Mouse (Mus musculus): ENCODE measurements around the gene Creb3l2.

Creb3l2 gene

GRCm38 (mm10) chr6:37414576-37414975, 27.4 kb downstream of the Creb3l2 start:
- DNase-seq (ENCODE audit: inconsistent age in 2 of 2, low spot score in 1 of 2) = no peak

GRCm38 (mm10) chr6:37411696-37412095, 30.2 kb downstream of the Creb3l2 start:
- DNase-seq (ENCODE audit: inconsistent age in 2 of 2, low spot score in 1 of 2) = no peak

GRCm38 (mm10) chr6:37409829-37410228, 32.1 kb downstream of the Creb3l2 start:
- DNase-seq (ENCODE audit: inconsistent age in 2 of 2, low spot score in 1 of 2) = no peak

GRCm38 (mm10) chr6:37407876-37408275, 34.1 kb downstream of the Creb3l2 start:
- no peak for DNase-seq (ENCODE audit: inconsistent age in 2 of 2, low spot score in 1 of 2)

GRCm38 (mm10) chr6:37406903-37407302, 35.0 kb downstream of the Creb3l2 start:
- DNase-seq (ENCODE audit: inconsistent age in 2 of 2, low spot score in 1 of 2) = peak in 1 of 2 experiments; percentile 83

GRCm38 (mm10) chr6:37406018-37406417, 35.9 kb downstream of the Creb3l2 start:
- peak in 1 of 2 experiments; percentile 67 for DNase-seq (ENCODE audit: inconsistent age in 2 of 2, low spot score in 1 of 2)

GRCm38 (mm10) chr6:37404325-37404724, 37.6 kb downstream of the Creb3l2 start:
- DNase-seq (ENCODE audit: inconsistent age in 2 of 2, low spot score in 1 of 2) = peak in 1 of 2 experiments; percentile 66

GRCm38 (mm10) chr6:37401928-37402327, 40.0 kb downstream of the Creb3l2 start:
- DNase-seq (ENCODE audit: inconsistent age in 2 of 2, low spot score in 1 of 2) = no peak

- no peak for DNase-seq (ENCODE audit: inconsistent age in 2 of 2, low spot score in 1 of 2)
Measured at GRCm38 (mm10) chr6:37400866-37401525, 41.0 kb downstream of the Creb3l2 start.

GRCm38 (mm10) chr6:37400167-37400566, 41.8 kb downstream of the Creb3l2 start:
- no peak for DNase-seq (ENCODE audit: inconsistent age in 2 of 2, low spot score in 1 of 2)

GRCm38 (mm10) chr6:37398943-37399342, 43.0 kb downstream of the Creb3l2 start:
- DNase-seq (ENCODE audit: inconsistent age in 2 of 2, low spot score in 1 of 2) = peak; percentile 79 to 83

- peak; percentile 43 to 76 for DNase-seq (ENCODE audit: inconsistent age in 2 of 2, low spot score in 1 of 2)
Measured at GRCm38 (mm10) chr6:37397973-37398372, 44.0 kb downstream of the Creb3l2 start.

GRCm38 (mm10) chr6:37397254-37397653, 44.7 kb downstream of the Creb3l2 start:
- peak in 1 of 2 experiments; percentile 66 for DNase-seq (ENCODE audit: inconsistent age in 2 of 2, low spot score in 1 of 2)

GRCm38 (mm10) chr6:37396127-37396526, 45.8 kb downstream of the Creb3l2 start:
- no peak for DNase-seq (ENCODE audit: inconsistent age in 2 of 2, low spot score in 1 of 2)

GRCm38 (mm10) chr6:37393263-37393662, 48.7 kb downstream of the Creb3l2 start:
- no peak for DNase-seq (ENCODE audit: inconsistent age in 2 of 2, low spot score in 1 of 2)

GRCm38 (mm10) chr6:37392262-37392661, 49.7 kb downstream of the Creb3l2 start:
- no peak for DNase-seq (ENCODE audit: inconsistent age in 2 of 2, low spot score in 1 of 2)

GRCm38 (mm10) chr6:37391313-37391712, 50.6 kb downstream of the Creb3l2 start:
- DNase-seq (ENCODE audit: inconsistent age in 2 of 2, low spot score in 1 of 2) = peak; percentile 51 to 77

GRCm38 (mm10) chr6:37388960-37389359, 53.0 kb downstream of the Creb3l2 start:
- no peak for DNase-seq (ENCODE audit: inconsistent age in 2 of 2, low spot score in 1 of 2)

GRCm38 (mm10) chr6:37388501-37388900, 53.4 kb downstream of the Creb3l2 start:
- no peak for DNase-seq (ENCODE audit: inconsistent age in 2 of 2, low spot score in 1 of 2)

GRCm38 (mm10) chr6:37387281-37387680, 54.7 kb downstream of the Creb3l2 start:
- DNase-seq (ENCODE audit: inconsistent age in 2 of 2, low spot score in 1 of 2) = peak in 1 of 2 experiments; percentile 47

- no peak for DNase-seq (ENCODE audit: inconsistent age in 2 of 2, low spot score in 1 of 2)
Measured at GRCm38 (mm10) chr6:37385602-37386285, 56.2 kb downstream of the Creb3l2 start.

- DNase-seq (ENCODE audit: inconsistent age in 2 of 2, low spot score in 1 of 2) = no peak
Measured at GRCm38 (mm10) chr6:37382761-37383160, 59.2 kb downstream of the Creb3l2 start.

Measured in adrenal gland, adult (tissue).